Mouse (Mus musculus) liver, embryonic 13.5 days (tissue): ENCODE data around the gene Rnf40. TPM values are rescaled to one million over a fixed set of nuclear protein-coding genes. Genes with fewer than 3 reads are reported as not detected.

ENCODE experiments used
- ATAC-seq: fragments of 200-750 bp; cut with Nextera tagmentation; 2 replicates; pipeline ENCODE4 v1.8.0; 2017; ENCODE audit warnings: low read depth, mild to moderate bottlenecking, moderate number of reproducible peaks, moderate library complexity
- DNase-seq: peaks from one replicate; pipeline ENCODE4 v3.0.0; 2022
- H3K27ac ChIP-seq: fragments of 300-500 bp; sonication (generic); 2 replicates; pipeline ENCODE4 v1.5.1; 2015; ENCODE audit warnings: moderate library complexity, mild to moderate bottlenecking, inconsistent platforms
- H3K27me3 ChIP-seq: fragments of 300-500 bp; sonication (generic); 2 replicates; pipeline ENCODE4 v1.6.1; 2015; ENCODE audit warnings: mild to moderate bottlenecking, inconsistent platforms
- H3K36me3 ChIP-seq: fragments of 300-500 bp; sonication (generic); 2 replicates; pipeline ENCODE4 v1.6.1; 2015; ENCODE audit warnings: mild to moderate bottlenecking, inconsistent platforms
- H3K4me1 ChIP-seq: fragments of 300-500 bp; sonication (generic); replicated peaks from 2 replicates; pipeline ENCODE4 v1.6.1; 2015; ENCODE audit warnings: inconsistent platforms
- H3K4me2 ChIP-seq: fragments of 300-500 bp; sonication (generic); 2 replicates; pipeline ENCODE4 v1.6.1; 2015; ENCODE audit warnings: inconsistent platforms, mild to moderate bottlenecking, moderate library complexity
- H3K4me3 ChIP-seq: fragments of 300-500 bp; sonication (generic); replicated peaks from 2 replicates; pipeline ENCODE4 v1.5.1; 2015; ENCODE audit warnings: mild to moderate bottlenecking, inconsistent platforms
- H3K9ac ChIP-seq: fragments of 300-500 bp; sonication (generic); 2 replicates; pipeline ENCODE4 v1.6.1; 2015; ENCODE audit warnings: mild to moderate bottlenecking, inconsistent platforms
- H3K9me3 ChIP-seq: fragments of 300-500 bp; sonication (generic); replicated peaks from 2 replicates; pipeline ENCODE4 v1.6.1; 2016; ENCODE audit warnings: inconsistent platforms
- WGBS: fragments of 180-500 bp; shearing (Covaris S2); methylation state at CpG from one replicate; pipeline ENCODE4 v1.1.7; 2015; ENCODE audit not compliant: insufficient replicate concordance; 5-methylcytosine and 5-hydroxymethylcytosine counted together
- polyA plus RNA-seq: library from polyadenylated mRNA; unstranded; fragments of >200 nt; fragmentation: Nextera tagmentation; extraction: Ambion mirVana; gene quantifications from 2 replicates; pipeline ENCODE4 v1.2.1, GENCODE M21; 2015

The Rnf40 gene
- polyA plus RNA-seq, 1 experiment from 2014 or later: 18.8 TPM

DNA sequence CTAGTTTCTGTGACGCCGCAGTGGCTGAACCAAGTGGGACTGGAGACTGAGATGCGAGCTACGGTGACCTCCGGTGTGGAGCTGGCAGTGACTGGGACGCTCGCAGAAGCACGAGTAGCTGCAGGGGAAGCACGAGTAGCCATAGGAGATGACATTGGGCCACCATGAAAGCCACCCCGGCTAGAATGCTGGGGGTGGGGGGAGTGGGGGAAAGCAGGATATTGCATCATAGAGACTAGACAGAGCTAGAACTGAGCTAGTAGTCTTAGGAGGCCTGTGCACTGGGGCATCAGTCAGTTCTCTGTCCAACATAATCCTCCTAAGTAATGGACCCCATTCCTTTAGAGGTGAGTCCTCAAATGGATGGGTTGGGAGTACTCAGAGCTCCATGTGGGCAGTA lies 15.7 kb downstream of the Rnf40 start:
- 76% methylated on average over 10 of the region's 10 CpGs for WGBS
- no peak overlapping the region for H3K27ac ChIP-seq
- H3K4me1 ChIP-seq: peaks cover 8% of the 10 kb centered on the region
- no peak overlapping the region for H3K9ac ChIP-seq
- H3K9me3 ChIP-seq: no peaks in the 10 kb centered on the region
- H3K27me3 ChIP-seq: no peaks in the 10 kb centered on the region
- no peak overlapping the region for H3K4me2 ChIP-seq
- no peak overlapping the region for H3K4me3 ChIP-seq
- no peak for DNase-seq
- ATAC-seq: no peak
- peaks cover 65% of the 10 kb centered on the region for H3K36me3 ChIP-seq

DNA sequence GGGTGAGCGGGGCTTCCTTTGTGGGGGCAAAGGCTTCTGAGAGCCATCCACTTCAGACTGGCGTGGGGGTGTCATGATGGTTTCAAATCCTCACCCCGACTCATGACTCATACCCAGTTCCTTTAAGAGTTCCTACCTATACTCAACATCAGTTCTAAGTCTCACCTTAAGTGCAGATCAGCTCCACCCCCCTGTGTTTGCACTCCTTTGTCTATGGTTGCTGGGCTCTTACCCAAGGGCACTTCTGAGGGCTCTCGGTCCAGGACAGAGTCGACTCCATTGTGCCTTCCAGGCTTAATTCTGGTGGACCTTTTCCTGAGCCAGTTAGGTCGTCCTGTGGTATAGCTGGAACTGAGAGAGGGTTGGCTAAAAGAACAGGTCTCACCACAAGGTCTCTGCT lies 18.6 kb downstream of the Rnf40 start:
- H3K36me3 ChIP-seq: peaks cover 62% of the 10 kb centered on the region
- H3K4me1 ChIP-seq: peaks cover 8% of the 10 kb centered on the region
- H3K9ac ChIP-seq: no peak overlapping the region
- H3K9me3 ChIP-seq: no peaks in the 10 kb centered on the region
- H3K4me3 ChIP-seq: no peak overlapping the region
- WGBS: 70% methylated on average over 6 of the region's 6 CpGs
- DNase-seq (no peak), ATAC-seq (no peak)
- no peak overlapping the region for H3K27ac ChIP-seq
- no peaks in the 10 kb centered on the region for H3K27me3 ChIP-seq
- no peak overlapping the region for H3K4me2 ChIP-seq

DNA sequence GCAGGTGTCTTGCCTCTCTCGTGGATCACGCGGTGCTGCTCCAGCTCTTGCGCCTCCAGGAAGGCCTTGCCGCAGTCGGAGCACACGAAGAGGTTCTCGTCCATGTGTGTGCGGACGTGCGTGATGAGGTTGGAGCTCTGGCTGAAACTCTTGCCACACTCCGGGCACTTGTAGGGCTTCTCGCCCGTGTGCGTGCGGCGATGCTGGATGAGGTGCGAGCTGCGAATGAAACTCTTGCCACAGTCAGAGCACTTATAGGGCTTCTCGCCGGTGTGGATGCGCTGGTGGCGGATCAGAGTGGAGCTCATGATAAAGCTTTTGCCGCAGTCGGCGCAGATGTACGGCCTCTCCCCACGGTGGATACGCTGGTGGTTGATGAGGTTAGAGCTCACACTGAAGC lies 22.4 kb downstream of the Rnf40 start:
- Histone ChIP-seq H3K27ac (no peak overlapping the region), H3K36me3 (peaks cover 46% of the 10 kb centered on the region), H3K9ac (no peak overlapping the region), H3K9me3 (no peaks in the 10 kb centered on the region), H3K4me1 (peaks cover 22% of the 10 kb centered on the region), H3K27me3 (0 out of 2 replicates have a peak, but pooled peaks cover 6% of the 10 kb centered on the region), H3K4me3 (no peak overlapping the region), H3K4me2 (no peak overlapping the region)
- WGBS: 90% methylated on average over 29 of the region's 29 CpGs
- DNase-seq (no peak), ATAC-seq (no peak)

DNA sequence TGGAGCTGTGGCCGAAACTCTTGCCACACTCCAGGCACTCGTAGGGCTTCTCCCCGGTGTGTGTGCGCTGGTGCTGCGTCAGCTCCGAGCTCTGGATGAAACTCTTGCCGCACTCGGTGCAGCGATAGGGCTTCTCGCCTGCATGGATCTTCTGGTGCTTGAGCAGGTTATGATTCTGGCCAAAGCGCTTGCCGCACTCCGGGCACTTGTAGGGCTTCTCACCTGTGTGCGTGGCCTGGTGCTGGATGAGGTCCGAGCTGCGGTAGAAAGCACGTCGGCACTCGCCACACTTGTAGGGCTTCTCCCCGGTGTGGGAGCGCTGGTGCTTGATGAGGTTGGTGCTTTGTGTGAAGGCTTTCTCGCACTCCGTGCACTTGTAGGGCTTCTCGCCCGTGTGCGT lies 23.0 kb downstream of the Rnf40 start:
- ATAC-seq (no peak), DNase-seq (no peak)
- H3K9me3 ChIP-seq: no peaks in the 10 kb centered on the region
- H3K4me3 ChIP-seq: no peak overlapping the region
- peaks cover 22% of the 10 kb centered on the region for H3K4me1 ChIP-seq
- 0 out of 2 replicates have a peak, but pooled peaks cover 6% of the 10 kb centered on the region for H3K27me3 ChIP-seq
- WGBS: 93% methylated on average over 26 of the region's 26 CpGs
- H3K27ac ChIP-seq: no peak overlapping the region
- H3K9ac ChIP-seq: no peak overlapping the region
- peaks cover 46% of the 10 kb centered on the region for H3K36me3 ChIP-seq
- no peak overlapping the region for H3K4me2 ChIP-seq

DNA sequence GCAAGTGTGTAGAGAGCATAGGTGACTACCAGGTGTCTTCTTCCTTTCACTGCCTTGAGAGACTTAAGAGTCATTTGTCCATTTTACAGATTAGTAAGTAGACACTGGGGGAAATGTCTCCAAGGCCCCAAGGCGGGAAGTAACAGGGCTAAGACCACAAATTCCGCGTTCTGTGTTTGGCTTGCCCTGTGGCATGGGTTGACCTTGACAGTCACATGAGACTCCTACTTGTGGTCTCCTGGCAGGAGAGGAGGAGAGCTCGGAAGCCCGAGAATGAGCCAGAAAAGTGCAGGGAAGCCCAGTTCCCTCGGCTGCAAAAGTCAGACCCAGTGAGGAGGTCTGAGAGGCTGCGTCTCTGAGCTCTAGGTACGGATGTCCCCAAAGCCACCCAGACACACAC lies 24.9 kb downstream of the Rnf40 start:
- H3K9me3 ChIP-seq: no peaks in the 10 kb centered on the region
- H3K27ac ChIP-seq: no peak overlapping the region
- H3K9ac ChIP-seq: no peak overlapping the region
- 89% methylated on average over 8 of the region's 8 CpGs for WGBS
- H3K4me2 ChIP-seq: peak overlapping the region; percentile 91; the same call in 1 of the 2 replicates
- 0 out of 2 replicates have a peak, but pooled peaks cover 6% of the 10 kb centered on the region for H3K27me3 ChIP-seq
- 0 out of 2 replicates have a peak overlapping the region, but pooled peaks have one; percentile 78 for H3K4me3 ChIP-seq
- ATAC-seq (no peak), DNase-seq (no peak)
- H3K4me1 ChIP-seq: peaks cover 22% of the 10 kb centered on the region
- peaks cover 38% of the 10 kb centered on the region for H3K36me3 ChIP-seq

GRCm38 (mm10) chr7:127614091-127614490 lies 25.5 kb downstream of the Rnf40 start:
- no peak for ATAC-seq
- Histone ChIP-seq H3K4me1 (peaks cover 22% of the 10 kb centered on the region), H3K27ac (peak overlapping the region; percentile 60), H3K4me3 (peak overlapping the region; percentile 78), H3K4me2 (peak overlapping the region; percentile 91), H3K36me3 (peaks cover 34% of the 10 kb centered on the region), H3K9ac (peak overlapping the region; percentile 87), H3K27me3 (0 out of 2 replicates have a peak, but pooled peaks cover 6% of the 10 kb centered on the region), H3K9me3 (no peaks in the 10 kb centered on the region)
- no peak for DNase-seq
- 31% methylated on average over 8 of the region's 8 CpGs for WGBS

GRCm38 (mm10) chr7:127614511-127614890 lies 25.9 kb downstream of the Rnf40 start:
- Histone ChIP-seq H3K4me2 (peak overlapping the region; percentile 91), H3K9ac (peak overlapping the region; percentile 87), H3K9me3 (no peaks in the 10 kb centered on the region), H3K36me3 (peaks cover 34% of the 10 kb centered on the region), H3K27ac (peak overlapping the region; percentile 60), H3K27me3 (0 out of 2 replicates have a peak, but pooled peaks cover 6% of the 10 kb centered on the region), H3K4me1 (peaks cover 22% of the 10 kb centered on the region), H3K4me3 (peak overlapping the region; percentile 78)
- ATAC-seq (peak; percentile 73), DNase-seq (peak; percentile 41)
- under 1% methylated on average over 33 of the region's 44 CpGs for WGBS

GRCm38 (mm10) chr7:127614891-127615843 lies 26.6 kb downstream of the Rnf40 start, which contains the start of gene Zfp629:
Gene Zfp629, minus strand, starts transcription at chr7:127615797.
- DNase-seq (peak; percentile 43), ATAC-seq (peak; percentile 64)
- peak within 1 kb of the TSS; percentile 87 for H3K9ac ChIP-seq
- H3K27me3 ChIP-seq: 0 out of 2 replicates have a peak, but pooled peaks cover 6% of the 10 kb centered on the region
- H3K4me1 ChIP-seq: peaks cover 22% of the 10 kb centered on the region
- peak within 1 kb of the TSS; percentile 91 for H3K4me2 ChIP-seq
- peaks cover 28% of the 10 kb centered on the region for H3K36me3 ChIP-seq
- H3K27ac ChIP-seq: peak within 1 kb of the TSS; percentile 60
- WGBS: under 1% methylated on average over 45 of the region's 50 CpGs
- H3K9me3 ChIP-seq: no peaks in the 10 kb centered on the region
- H3K4me3 ChIP-seq: peak within 1 kb of the TSS; percentile 78

GRCm38 (mm10) chr7:127616336-127616735 lies 27.8 kb downstream of the Rnf40 start:
- ATAC-seq: no peak
- no peaks in the 10 kb centered on the region for H3K9me3 ChIP-seq

DNA sequence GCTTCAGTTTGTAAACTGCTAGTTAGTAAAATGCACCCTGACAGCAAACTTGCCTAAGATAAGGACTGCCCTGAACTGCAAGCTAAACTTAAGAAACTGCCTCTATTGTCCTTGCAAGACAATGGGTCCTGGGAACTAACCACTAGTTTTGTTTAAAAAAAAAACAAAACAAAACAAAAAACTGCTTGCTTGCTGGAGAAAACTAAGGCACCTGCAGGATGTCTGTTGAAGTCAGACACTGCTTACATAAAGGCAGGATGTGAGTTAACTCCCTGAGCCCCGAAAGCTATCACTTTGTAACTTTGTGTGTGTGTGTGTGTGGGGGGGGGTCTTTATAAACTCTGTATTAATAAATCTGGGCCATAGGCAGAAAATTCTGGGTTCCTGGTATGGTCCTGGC lies 28.3 kb downstream of the Rnf40 start:
- DNase-seq (no peak), ATAC-seq (no peak)
- Histone ChIP-seq H3K4me3 (no peak overlapping the region), H3K27me3 (0 out of 2 replicates have a peak, but pooled peaks cover 6% of the 10 kb centered on the region), H3K27ac (no peak overlapping the region), H3K9me3 (no peaks in the 10 kb centered on the region), H3K4me2 (no peak overlapping the region), H3K9ac (no peak overlapping the region), H3K4me1 (peaks cover 22% of the 10 kb centered on the region), H3K36me3 (peaks cover 11% of the 10 kb centered on the region)
- 61% methylated on average over 1 of the region's 1 CpGs for WGBS

More at GRCm38 (mm10) chr7:127616336-127616735, 27.8 kb downstream of the Rnf40 start:
- Histone ChIP-seq H3K36me3 (peaks cover 16% of the 10 kb centered on the region), H3K27ac (no peak overlapping the region), H3K4me2 (no peak overlapping the region), H3K4me1 (peaks cover 22% of the 10 kb centered on the region), H3K4me3 (no peak overlapping the region), H3K9ac (no peak overlapping the region), H3K27me3 (0 out of 2 replicates have a peak, but pooled peaks cover 6% of the 10 kb centered on the region)
- no peak for DNase-seq
- WGBS: 64% methylated on average over 1 of the region's 1 CpGs

GRCm38 (mm10) chr7:127617962-127618361 lies 29.4 kb downstream of the Rnf40 start:
- H3K9me3 ChIP-seq: no peaks in the 10 kb centered on the region
- 0 out of 2 replicates have a peak, but pooled peaks cover 6% of the 10 kb centered on the region for H3K27me3 ChIP-seq
- peaks cover 22% of the 10 kb centered on the region for H3K4me1 ChIP-seq
- WGBS: 79% methylated on average over 2 of the region's 2 CpGs
- no peak for ATAC-seq
- no peak overlapping the region for H3K9ac ChIP-seq
- H3K4me3 ChIP-seq: no peak overlapping the region
- no peak for DNase-seq
- no peak overlapping the region for H3K27ac ChIP-seq
- no peak overlapping the region for H3K4me2 ChIP-seq
- H3K36me3 ChIP-seq: no peaks in the 10 kb centered on the region
